Mouse (Mus musculus): Measurements from ENCODE around the gene Serpinh1. TPM values are rescaled to one million over a fixed set of nuclear protein-coding genes. Genes with fewer than 3 reads are reported as not detected.
A peak's percentile ranks its signal among the peaks of the same experiment; 100 is the strongest.

The Serpinh1 gene
- polyA plus RNA-seq, 1 experiment from 2014 or later: 1,857 TPM

DNA sequence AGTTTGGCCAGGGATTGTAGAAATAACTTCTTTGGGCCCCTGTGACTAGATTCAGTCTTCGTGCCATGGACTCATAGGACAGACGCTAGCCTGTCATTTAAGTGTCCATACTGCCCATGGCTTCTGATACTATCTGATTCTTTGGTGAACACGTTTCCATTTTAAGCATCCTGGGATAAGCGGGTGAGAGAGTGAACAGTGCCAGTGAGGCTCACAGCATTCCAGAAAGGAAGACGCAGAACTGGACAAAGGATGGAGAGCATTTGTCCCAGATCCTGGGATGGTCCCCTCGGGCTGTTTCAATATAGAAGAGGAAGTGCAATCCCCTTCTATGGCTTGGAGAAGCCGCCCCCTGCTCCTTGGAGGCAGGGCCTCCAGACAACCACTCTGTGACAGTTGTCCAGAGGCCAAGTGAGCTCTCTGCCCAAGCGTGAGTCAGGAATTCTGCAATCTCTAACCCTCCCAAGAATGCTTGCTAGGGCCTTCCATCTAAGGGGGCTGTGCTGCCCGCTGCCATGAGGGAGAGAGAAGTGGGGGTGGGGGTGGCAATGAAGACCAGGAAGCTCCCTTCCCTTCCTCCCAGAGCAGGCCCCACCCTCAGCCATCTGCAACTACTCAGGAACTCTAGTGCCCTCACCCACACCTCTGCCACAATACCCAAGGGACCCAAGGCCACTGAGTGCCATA, 3.3 kb upstream of the Serpinh1 start:
- no peak for ATAC-seq (ENCODE audit: low FRiP score, low TSS enrichment)
- Histone ChIP-seq H3K4me3 (ENCODE audit: low read length) (peak overlapping the region; percentile 26), H3K36me3 (ENCODE audit: insufficient read depth, low read length) (no peaks in the 10 kb centered on the region), H3K9me3 (ENCODE audit: low read length) (no peaks in the 10 kb centered on the region), H3K4me1 (ENCODE audit: insufficient read depth, low read length) (peaks cover 60% of the 10 kb centered on the region), H3K9ac (replicated peaks; ENCODE audit: low read length) (peak overlapping the region; percentile 57), H3K4me2 (replicated peaks; ENCODE audit: low read depth, low read length) (peak overlapping the region; percentile 46), H3K27me3 (ENCODE audit: insufficient read depth, low read length) (no peaks in the 10 kb centered on the region), H3K27ac (ENCODE audit: low read length) (peak overlapping the region; percentile 99)
- 28% methylated on average over 9 of the region's 9 CpGs for WGBS

- Histone ChIP-seq H3K9me3 (ENCODE audit: low read length) (no peaks in the 10 kb centered on the region), H3K4me3 (ENCODE audit: low read length) (peak overlapping the region; percentile 26), H3K27me3 (ENCODE audit: insufficient read depth, low read length) (no peaks in the 10 kb centered on the region), H3K4me1 (ENCODE audit: insufficient read depth, low read length) (peaks cover 59% of the 10 kb centered on the region), H3K4me2 (replicated peaks; ENCODE audit: low read depth, low read length) (peak overlapping the region; percentile 46), H3K27ac (ENCODE audit: low read length) (peak overlapping the region; percentile 99), H3K36me3 (ENCODE audit: insufficient read depth, low read length) (0 out of 2 replicates have a peak, but pooled peaks cover 2% of the 10 kb centered on the region), H3K9ac (replicated peaks; ENCODE audit: low read length) (peak overlapping the region; percentile 57)
- ATAC-seq (ENCODE audit: low FRiP score, low TSS enrichment): 0 out of 2 replicates have a peak, but pooled peaks have one; percentile 2
- WGBS: 7% methylated on average over 7 of the region's 7 CpGs
These were observed 2.7 kb upstream of the Serpinh1 start for GRCm38 (mm10) chr7:99355731-99356131.

- whole genome bisulfite sequencing: under 1% methylated on average over 18 of the region's 18 CpGs
- 0 out of 2 replicates have a peak, but pooled peaks have one; percentile 7 for ATAC-seq (ENCODE audit: low FRiP score, low TSS enrichment)
These were observed 1.1 kb downstream of the Serpinh1 start for GRCm38 (mm10) chr7:99351802-99352517.

DNA sequence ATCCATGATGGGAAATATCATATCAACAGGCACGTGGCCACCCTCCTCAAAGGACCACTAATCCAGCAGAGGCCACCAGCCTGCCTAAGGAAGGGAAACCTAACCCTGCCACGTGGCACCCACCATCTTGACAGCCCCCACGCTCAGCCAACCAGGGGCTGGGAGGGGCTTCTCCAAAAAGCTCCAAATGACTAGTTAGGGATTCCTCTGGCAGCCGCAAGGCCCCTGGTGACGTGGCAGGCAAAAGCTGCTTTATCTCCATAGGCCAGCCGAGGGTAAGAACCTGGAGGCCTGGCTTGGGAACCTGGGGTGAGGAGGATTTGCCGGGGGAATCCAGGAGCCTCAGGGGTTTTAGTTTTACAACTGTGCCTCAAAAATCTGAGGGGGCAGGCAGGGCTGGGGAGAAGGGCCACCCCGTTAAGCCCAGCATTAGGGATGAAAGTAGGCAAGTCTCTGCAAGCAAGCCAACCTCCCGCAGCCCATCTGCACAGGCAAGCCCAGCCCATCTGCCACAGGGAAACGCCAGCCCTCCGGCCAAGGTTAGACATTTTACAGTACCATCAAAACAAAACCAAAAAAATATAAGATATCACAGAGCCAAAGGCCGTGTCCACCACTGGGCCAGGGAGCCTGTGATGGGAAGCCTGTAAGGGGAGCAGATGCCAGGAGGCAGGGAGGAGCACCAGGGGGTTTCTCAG, 1.8 kb downstream of the Serpinh1 start:
- no peaks in the 10 kb centered on the region for H3K27me3 ChIP-seq (ENCODE audit: insufficient read depth, low read length)
- H3K27ac ChIP-seq (ENCODE audit: low read length): peak overlapping the region; percentile 98
- peak overlapping the region; percentile 87 for H3K4me3 ChIP-seq (ENCODE audit: low read length)
- peak overlapping the region; percentile 94 for H3K4me2 ChIP-seq (replicated peaks; ENCODE audit: low read depth, low read length)
- peaks cover 63% of the 10 kb centered on the region for H3K4me1 ChIP-seq (ENCODE audit: insufficient read depth, low read length)
- peaks cover 35% of the 10 kb centered on the region for H3K36me3 ChIP-seq (ENCODE audit: insufficient read depth, low read length)
- WGBS: 3% methylated on average over 12 of the region's 12 CpGs
- no peaks in the 10 kb centered on the region for H3K9me3 ChIP-seq (ENCODE audit: low read length)
- no peak for ATAC-seq (ENCODE audit: low FRiP score, low TSS enrichment)
- H3K9ac ChIP-seq (replicated peaks; ENCODE audit: low read length): peak overlapping the region; percentile 98

More at GRCm38 (mm10) chr7:99351802-99352517, 1.1 kb downstream of the Serpinh1 start:
- Histone ChIP-seq H3K4me2 (replicated peaks; ENCODE audit: low read depth, low read length) (peak overlapping the region; percentile 94), H3K9ac (replicated peaks; ENCODE audit: low read length) (peak overlapping the region; percentile 98), H3K9me3 (ENCODE audit: low read length) (no peaks in the 10 kb centered on the region), H3K4me3 (ENCODE audit: low read length) (peak overlapping the region; percentile 87), H3K4me1 (ENCODE audit: insufficient read depth, low read length) (peaks cover 69% of the 10 kb centered on the region), H3K27ac (ENCODE audit: low read length) (peak overlapping the region; percentile 98), H3K27me3 (ENCODE audit: insufficient read depth, low read length) (no peaks in the 10 kb centered on the region), H3K36me3 (ENCODE audit: insufficient read depth, low read length) (peaks cover 28% of the 10 kb centered on the region)

DNA sequence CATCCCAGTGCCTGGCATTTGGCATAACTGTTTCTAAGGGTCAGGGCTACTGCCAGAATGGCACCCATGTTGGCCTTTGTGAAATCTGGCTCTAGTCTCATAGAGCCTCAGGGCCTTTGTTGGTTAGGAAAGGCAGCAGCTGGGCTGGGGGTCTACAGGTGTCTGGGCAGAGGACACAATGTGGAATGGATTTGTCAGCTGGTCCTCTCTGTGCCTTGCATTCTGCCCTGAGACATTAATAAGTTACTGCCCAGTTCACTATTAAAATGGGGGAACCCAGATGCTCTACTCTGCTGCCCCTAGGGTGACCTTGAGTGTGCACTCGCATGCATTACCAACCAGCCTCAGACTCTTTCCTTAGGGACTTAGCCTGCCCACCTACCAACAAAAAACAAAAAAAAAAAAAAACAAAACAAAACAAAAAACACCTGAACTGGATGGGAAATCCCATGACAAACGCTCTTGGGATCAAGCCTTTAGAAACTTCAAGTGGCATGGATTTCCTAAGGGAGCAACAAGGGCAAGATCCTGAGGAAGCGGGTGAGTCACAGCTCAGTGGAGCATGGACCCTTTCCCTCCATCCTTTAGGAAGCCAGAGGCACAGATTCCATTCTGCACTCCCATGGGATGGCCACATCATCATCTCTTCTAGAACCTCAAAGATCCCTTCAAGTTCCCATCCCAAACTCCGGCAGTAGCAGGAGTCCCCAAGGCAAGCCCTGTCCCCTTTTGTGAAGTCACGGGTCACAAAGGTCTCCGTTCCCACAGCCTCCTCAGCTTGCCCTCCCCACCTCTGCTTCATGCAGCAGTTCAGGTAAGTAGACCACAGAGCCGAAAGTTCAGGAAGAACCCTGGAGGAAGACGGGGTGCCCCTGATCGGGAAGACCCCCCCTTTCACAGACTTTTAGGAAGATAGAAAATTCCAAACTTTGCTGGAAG, 3.0 kb downstream of the Serpinh1 start:
- Histone ChIP-seq H3K4me3 (ENCODE audit: low read length) (peak overlapping the region; percentile 87), H3K4me1 (ENCODE audit: insufficient read depth, low read length) (peaks cover 56% of the 10 kb centered on the region), H3K27ac (ENCODE audit: low read length) (peak overlapping the region; percentile 98), H3K4me2 (replicated peaks; ENCODE audit: low read depth, low read length) (peak overlapping the region; percentile 94), H3K9ac (replicated peaks; ENCODE audit: low read length) (peak overlapping the region; percentile 98), H3K27me3 (ENCODE audit: insufficient read depth, low read length) (no peaks in the 10 kb centered on the region), H3K36me3 (ENCODE audit: insufficient read depth, low read length) (peaks cover 42% of the 10 kb centered on the region), H3K9me3 (ENCODE audit: low read length) (no peaks in the 10 kb centered on the region)
- WGBS: 19% methylated on average over 9 of the region's 9 CpGs
- no peak for ATAC-seq (ENCODE audit: low FRiP score, low TSS enrichment)

- 93% methylated on average over 26 of the region's 26 CpGs for WGBS
- ATAC-seq (ENCODE audit: low FRiP score, low TSS enrichment): no peak
- H3K27me3 ChIP-seq (ENCODE audit: insufficient read depth, low read length): no peaks in the 10 kb centered on the region
- H3K9me3 ChIP-seq (ENCODE audit: low read length): no peaks in the 10 kb centered on the region
- H3K4me3 ChIP-seq (ENCODE audit: low read length): no peak overlapping the region
- H3K4me1 ChIP-seq (ENCODE audit: insufficient read depth, low read length): peaks cover 49% of the 10 kb centered on the region
- 0 out of 2 replicates have a peak overlapping the region, but pooled peaks have one; percentile 12 for H3K9ac ChIP-seq (replicated peaks; ENCODE audit: low read length)
- H3K27ac ChIP-seq (ENCODE audit: low read length): no peak overlapping the region
- H3K4me2 ChIP-seq (replicated peaks; ENCODE audit: low read depth, low read length): 0 out of 2 replicates have a peak overlapping the region, but pooled peaks have one; percentile 94
- peaks cover 54% of the 10 kb centered on the region for H3K36me3 ChIP-seq (ENCODE audit: insufficient read depth, low read length)
These were observed 4.2 kb downstream of the Serpinh1 start for GRCm38 (mm10) chr7:99348883-99349282.

- ATAC-seq (ENCODE audit: low FRiP score, low TSS enrichment): no peak
- Histone ChIP-seq H3K9me3 (ENCODE audit: low read length) (no peaks in the 10 kb centered on the region), H3K36me3 (ENCODE audit: insufficient read depth, low read length) (peaks cover 64% of the 10 kb centered on the region), H3K4me2 (replicated peaks; ENCODE audit: low read depth, low read length) (no peak overlapping the region), H3K27me3 (ENCODE audit: insufficient read depth, low read length) (no peaks in the 10 kb centered on the region), H3K4me1 (ENCODE audit: insufficient read depth, low read length) (peaks cover 41% of the 10 kb centered on the region), H3K4me3 (ENCODE audit: low read length) (no peak overlapping the region), H3K27ac (ENCODE audit: low read length) (no peak overlapping the region), H3K9ac (replicated peaks; ENCODE audit: low read length) (no peak overlapping the region)
- WGBS: 93% methylated on average over 10 of the region's 10 CpGs
These were observed 5.8 kb downstream of the Serpinh1 start for GRCm38 (mm10) chr7:99347268-99347667.

- no peak overlapping the region for H3K4me2 ChIP-seq (replicated peaks; ENCODE audit: low read depth, low read length)
- peaks cover 59% of the 10 kb centered on the region for H3K36me3 ChIP-seq (ENCODE audit: insufficient read depth, low read length)
- H3K27ac ChIP-seq (ENCODE audit: low read length): no peak overlapping the region
- H3K27me3 ChIP-seq (ENCODE audit: insufficient read depth, low read length): no peaks in the 10 kb centered on the region
- WGBS: 80% methylated on average over 4 of the region's 4 CpGs
- no peaks in the 10 kb centered on the region for H3K9me3 ChIP-seq (ENCODE audit: low read length)
- no peak overlapping the region for H3K4me3 ChIP-seq (ENCODE audit: low read length)
- no peak for ATAC-seq (ENCODE audit: low FRiP score, low TSS enrichment)
- H3K9ac ChIP-seq (replicated peaks; ENCODE audit: low read length): no peak overlapping the region
- H3K4me1 ChIP-seq (ENCODE audit: insufficient read depth, low read length): peaks cover 13% of the 10 kb centered on the region
These were observed 9.5 kb downstream of the Serpinh1 start for GRCm38 (mm10) chr7:99343577-99343976.

DNA sequence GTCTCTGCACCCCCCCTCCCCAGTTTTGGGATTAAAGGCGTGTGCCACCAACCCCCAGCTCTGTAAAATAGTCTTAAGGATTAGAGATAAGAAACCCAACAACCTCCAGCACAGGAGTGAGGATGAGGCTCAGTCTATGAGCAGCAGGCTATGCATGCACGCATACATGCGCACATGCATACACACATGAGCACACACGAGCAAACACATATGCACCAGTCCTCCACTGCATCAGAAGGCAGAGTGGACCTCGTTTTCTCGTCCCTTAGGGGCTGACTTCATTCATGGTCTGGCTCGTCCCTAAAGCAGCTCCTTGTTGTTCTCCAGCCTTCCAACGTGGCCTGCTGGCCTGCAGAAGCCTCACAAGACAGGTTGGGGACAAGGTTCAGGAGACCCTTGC, 12.3 kb downstream of the Serpinh1 start:
- peaks cover 30% of the 10 kb centered on the region for H3K36me3 ChIP-seq (ENCODE audit: insufficient read depth, low read length)
- H3K27ac ChIP-seq (ENCODE audit: low read length): no peak overlapping the region
- H3K4me2 ChIP-seq (replicated peaks; ENCODE audit: low read depth, low read length): no peak overlapping the region
- no peaks in the 10 kb centered on the region for H3K4me1 ChIP-seq (ENCODE audit: insufficient read depth, low read length)
- no peak overlapping the region for H3K9ac ChIP-seq (replicated peaks; ENCODE audit: low read length)
- no peak overlapping the region for H3K4me3 ChIP-seq (ENCODE audit: low read length)
- WGBS: 78% methylated on average over 8 of the region's 8 CpGs
- no peak for ATAC-seq (ENCODE audit: low FRiP score, low TSS enrichment)
- no peaks in the 10 kb centered on the region for H3K27me3 ChIP-seq (ENCODE audit: insufficient read depth, low read length)
- no peaks in the 10 kb centered on the region for H3K9me3 ChIP-seq (ENCODE audit: low read length)

Data from kidney, embryonic 16.5 days (tissue).